Mouse (Mus musculus): Measurements from ENCODE around the gene Wwp2.

DNA sequence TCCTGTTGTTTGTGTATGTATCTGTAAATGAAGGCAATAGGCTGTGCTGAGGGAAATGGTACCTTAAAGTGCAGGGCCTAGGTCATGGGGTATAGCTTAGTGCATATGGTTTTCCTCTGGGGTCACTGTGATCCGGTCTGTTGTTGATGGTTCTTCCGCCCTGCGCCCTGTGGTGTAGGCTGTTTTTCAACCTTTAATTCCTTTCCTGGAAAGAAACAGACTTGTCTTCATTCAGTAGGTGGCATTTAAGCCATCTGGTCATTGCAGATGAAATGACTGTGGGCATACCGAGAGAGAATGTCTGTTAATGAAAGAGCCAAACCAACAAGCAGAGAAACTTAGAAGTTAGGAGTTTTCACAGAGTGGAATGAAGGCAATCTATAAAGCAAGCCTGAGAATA is 69.1 kb downstream of the Wwp2 start:
- TF ChIP-seq CTCF (IDR thresholded peaks at IDR 0.05; ENCODE audit: control insufficient read depth, insufficient read depth, insufficient replicate concordance, low read depth, low read length) (no peak), POLR2A (IDR thresholded peaks at IDR 0.05; ENCODE audit: control insufficient read depth, low read depth, low read length) (no peak)
